Mouse (Mus musculus) intestine, embryonic 16.5 days (tissue): ENCODE results near the gene Immp2l. TPM values are rescaled to one million over a fixed set of nuclear protein-coding genes. Genes with fewer than 3 reads are reported as not detected.

Experiments used
- ATAC-seq: fragments of 200-750 bp; cut with Nextera tagmentation; 2 replicates; pipeline ENCODE4 v1.8.0; 2017; ENCODE audit warnings: moderate TSS enrichment, moderate library complexity
- H3K27ac ChIP-seq: fragments of 300-500 bp; sonication (generic); 2 replicates; pipeline ENCODE4 v1.5.1; 2014; ENCODE audit warnings: mild to moderate bottlenecking, low read length
- H3K27me3 ChIP-seq: fragments of 300-500 bp; sonication (generic); replicated peaks from 2 replicates; pipeline ENCODE4 v1.6.1; 2014; ENCODE audit warnings: low read length, control low read depth, mixed read lengths; ENCODE audit not compliant: control insufficient read depth, insufficient read depth
- H3K36me3 ChIP-seq: fragments of 300-500 bp; sonication (generic); 2 replicates; pipeline ENCODE4 v1.6.1; 2014; ENCODE audit warnings: low read length, control low read depth; ENCODE audit not compliant: control insufficient read depth, insufficient read depth
- H3K4me1 ChIP-seq: fragments of 300-500 bp; sonication (generic); 2 replicates; pipeline ENCODE4 v1.6.1; 2014; ENCODE audit warnings: low read length, control low read depth, mixed read lengths; ENCODE audit not compliant: control insufficient read depth, insufficient read depth
- H3K4me2 ChIP-seq: fragments of 300-500 bp; sonication (generic); 2 replicates; pipeline ENCODE4 v1.6.1; 2014; ENCODE audit warnings: low read depth, low read length, control low read depth
- H3K4me3 ChIP-seq: fragments of 300-500 bp; sonication (generic); 2 replicates; pipeline ENCODE4 v1.5.1; 2014; ENCODE audit warnings: mild to moderate bottlenecking, low read length
- H3K9ac ChIP-seq: fragments of 300-500 bp; sonication (generic); 2 replicates; pipeline ENCODE4 v1.6.1; 2014; ENCODE audit warnings: low read depth, low read length
- H3K9me3 ChIP-seq: fragments of 300-500 bp; sonication (generic); 2 replicates; pipeline ENCODE4 v1.6.1; 2016; ENCODE audit warnings: low read length, control low read depth; ENCODE audit not compliant: control insufficient read depth
- WGBS: fragments of 180-500 bp; shearing (Covaris S2); extraction: QIAGEN DNeasy Blood & Tissue Kit; methylation state at CpG from one replicate; pipeline ENCODE4 v1.1.7; 2014; 5-methylcytosine and 5-hydroxymethylcytosine counted together
- polyA plus RNA-seq: library from polyadenylated mRNA; unstranded; fragments of >200 nt; fragmentation: Nextera tagmentation; extraction: Ambion mirVana; gene quantifications from 2 replicates; pipeline ENCODE4 v1.2.1, GENCODE M21; 2015

Immp2l gene
- polyA plus RNA-seq, 1 experiment from 2014 or later: 36.8 TPM

DNA sequence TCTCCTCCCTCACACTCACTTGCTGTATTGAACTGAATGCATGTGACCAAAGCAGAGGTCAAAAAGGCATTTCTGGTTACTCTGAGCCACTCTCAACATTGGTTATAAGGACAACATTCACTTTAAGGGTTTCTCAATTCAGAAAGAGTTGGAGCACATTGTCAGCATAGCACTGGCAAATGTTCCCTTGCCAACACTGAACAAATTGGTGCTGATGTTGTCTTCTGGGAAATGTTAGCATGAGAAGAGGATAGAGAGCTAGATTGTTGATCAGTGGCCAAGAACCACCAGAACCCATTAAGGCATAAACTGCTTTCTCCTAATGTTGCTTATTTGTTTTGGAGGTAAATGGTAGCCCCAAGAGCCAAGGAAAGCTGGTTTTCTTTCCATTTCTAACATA lies 922.6 kb downstream of the Immp2l start:
- no peaks in the 10 kb centered on the region for H3K27me3 ChIP-seq
- H3K27ac ChIP-seq: no peak overlapping the region
- no peak overlapping the region for H3K9ac ChIP-seq
- no peak overlapping the region for H3K4me2 ChIP-seq
- no peaks in the 10 kb centered on the region for H3K36me3 ChIP-seq
- H3K4me3 ChIP-seq: no peak overlapping the region
- H3K4me1 ChIP-seq: no peaks in the 10 kb centered on the region
- H3K9me3 ChIP-seq: no peaks in the 10 kb centered on the region
- ATAC-seq: no peak

DNA sequence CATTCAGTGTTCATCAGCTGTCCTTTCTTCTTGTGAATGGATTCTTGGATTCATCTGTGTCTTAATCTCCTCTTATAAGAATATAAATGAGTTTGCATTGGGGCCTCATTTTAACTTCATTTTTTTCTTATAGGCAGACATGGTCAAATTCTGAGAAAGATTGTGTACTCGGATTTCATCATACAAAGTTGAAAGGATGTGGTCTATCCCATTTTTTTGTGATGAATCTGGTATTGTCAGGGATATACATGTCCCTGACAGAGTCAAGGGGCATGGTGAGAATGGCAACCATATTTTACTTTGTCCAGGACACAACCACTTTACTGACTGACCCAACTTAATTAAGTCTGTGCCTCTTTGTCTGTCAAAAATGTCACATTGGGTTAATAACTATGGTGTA lies 925.5 kb downstream of the Immp2l start:
- no peaks in the 10 kb centered on the region for H3K36me3 ChIP-seq
- H3K27me3 ChIP-seq: no peaks in the 10 kb centered on the region
- no peak for ATAC-seq
- H3K4me1 ChIP-seq: no peaks in the 10 kb centered on the region
- no peak overlapping the region for H3K4me2 ChIP-seq
- WGBS: 81% methylated on average over 1 of the region's 1 CpGs
- H3K27ac ChIP-seq: no peak overlapping the region
- H3K9me3 ChIP-seq: no peaks in the 10 kb centered on the region
- H3K4me3 ChIP-seq: no peak overlapping the region
- no peak overlapping the region for H3K9ac ChIP-seq

DNA sequence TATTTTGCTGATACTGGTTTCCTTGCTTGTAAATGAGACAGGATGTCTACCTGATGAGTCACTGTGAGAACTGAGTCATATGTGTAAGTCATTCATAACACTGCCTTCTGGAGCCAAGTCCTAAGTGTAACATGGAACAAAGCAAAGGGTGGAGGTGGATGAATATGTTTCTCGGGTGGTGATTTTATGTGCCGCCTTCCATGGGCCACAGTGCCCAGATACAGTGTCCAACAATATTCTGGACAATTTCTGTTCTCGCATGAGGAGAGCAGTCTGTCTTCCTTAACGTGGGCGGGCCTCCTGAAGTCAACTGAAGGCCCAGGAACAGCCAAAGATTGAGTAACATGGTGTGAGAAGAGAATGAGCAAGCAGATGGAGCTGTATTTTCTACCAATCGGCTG lies 926.0 kb downstream of the Immp2l start:
- no peaks in the 10 kb centered on the region for H3K36me3 ChIP-seq
- H3K27ac ChIP-seq: no peak overlapping the region
- no peak for ATAC-seq
- no peak overlapping the region for H3K4me2 ChIP-seq
- no peaks in the 10 kb centered on the region for H3K4me1 ChIP-seq
- no peaks in the 10 kb centered on the region for H3K9me3 ChIP-seq
- H3K4me3 ChIP-seq: no peak overlapping the region
- no peak overlapping the region for H3K9ac ChIP-seq
- H3K27me3 ChIP-seq: no peaks in the 10 kb centered on the region
- 93% methylated on average over 6 of the region's 6 CpGs for WGBS

GRCm38 (mm10) chr12:41950726-41951125 lies 926.8 kb downstream of the Immp2l start:
- no peak overlapping the region for H3K4me2 ChIP-seq
- H3K4me3 ChIP-seq: no peak overlapping the region
- 95% methylated on average over 2 of the region's 2 CpGs for WGBS
- H3K9ac ChIP-seq: no peak overlapping the region
- no peaks in the 10 kb centered on the region for H3K9me3 ChIP-seq
- no peaks in the 10 kb centered on the region for H3K27me3 ChIP-seq
- no peak overlapping the region for H3K27ac ChIP-seq
- H3K36me3 ChIP-seq: no peaks in the 10 kb centered on the region
- ATAC-seq: no peak
- H3K4me1 ChIP-seq: no peaks in the 10 kb centered on the region

DNA sequence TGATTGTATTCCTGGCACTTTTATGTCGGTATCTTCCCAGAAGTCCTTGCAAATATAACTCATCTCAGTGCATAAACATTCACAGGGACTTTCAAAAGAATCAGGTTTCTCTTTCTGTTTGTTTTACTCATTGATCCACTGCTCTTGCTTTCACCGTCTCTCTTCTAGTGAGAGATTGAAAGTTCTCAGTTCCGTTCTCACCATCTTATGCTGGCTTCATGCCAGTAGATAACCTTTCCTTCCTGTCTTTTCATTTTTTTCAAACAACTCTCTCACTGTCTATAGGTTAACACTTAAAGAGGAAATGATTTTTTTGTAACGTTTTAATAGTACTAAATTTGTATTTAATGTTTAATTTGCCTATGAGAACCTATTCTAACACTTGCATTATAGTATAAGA lies 937.1 kb downstream of the Immp2l start:
- ATAC-seq: no peak
- H3K4me2 ChIP-seq: no peak overlapping the region
- no peaks in the 10 kb centered on the region for H3K9me3 ChIP-seq
- 29% methylated on average over 4 of the region's 4 CpGs for WGBS
- H3K27ac ChIP-seq: no peak overlapping the region
- H3K4me3 ChIP-seq: no peak overlapping the region
- H3K27me3 ChIP-seq: no peaks in the 10 kb centered on the region
- H3K36me3 ChIP-seq: no peaks in the 10 kb centered on the region
- no peaks in the 10 kb centered on the region for H3K4me1 ChIP-seq
- H3K9ac ChIP-seq: no peak overlapping the region

GRCm38 (mm10) chr12:41991408-41991807 lies 967.5 kb downstream of the Immp2l start:
- ATAC-seq: no peak
- no peaks in the 10 kb centered on the region for H3K36me3 ChIP-seq
- 74% methylated on average over 1 of the region's 1 CpGs for WGBS

More at GRCm38 (mm10) chr12:41991408-41991807, 967.5 kb downstream of the Immp2l start:
- H3K27me3 ChIP-seq: no peaks in the 10 kb centered on the region
- H3K27ac ChIP-seq: no peak overlapping the region
- no peaks in the 10 kb centered on the region for H3K9me3 ChIP-seq
- H3K4me2 ChIP-seq: no peak overlapping the region
- no peak overlapping the region for H3K9ac ChIP-seq
- H3K4me3 ChIP-seq: no peak overlapping the region
- no peaks in the 10 kb centered on the region for H3K4me1 ChIP-seq
